Mouse (Mus musculus): Measurements from ENCODE around the gene Kirrel. TPM values are rescaled to one million over a fixed set of nuclear protein-coding genes. Genes with fewer than 3 reads are reported as not detected.

Gene Kirrel
- polyA plus RNA-seq, 1 experiment from 2014 or later: 10.1 TPM

DNA sequence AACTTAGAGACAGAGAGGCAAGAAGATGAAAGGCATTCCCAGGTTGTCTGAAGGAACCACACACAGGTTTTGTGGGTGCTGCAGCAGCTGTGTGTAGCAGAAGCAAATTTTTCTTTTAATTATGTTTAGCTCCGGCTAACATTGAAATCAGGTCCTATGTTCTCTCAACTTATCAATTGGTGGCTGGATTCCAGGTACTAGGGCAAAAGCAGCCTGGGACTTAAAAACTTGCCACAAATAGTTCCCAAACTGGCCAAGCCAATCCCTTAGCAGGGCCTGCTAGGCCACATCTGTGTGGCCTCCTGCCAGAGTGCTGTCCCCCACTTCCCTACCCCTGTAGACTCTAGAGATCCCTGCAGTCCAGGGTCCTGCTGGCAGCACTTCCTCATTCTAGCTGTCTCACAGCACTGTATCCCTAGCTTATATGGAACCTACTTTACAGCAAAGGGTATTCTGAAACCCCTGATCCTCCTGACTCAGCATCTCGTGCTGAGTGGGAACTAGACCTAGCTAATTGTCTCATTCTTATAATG, 23.2 kb downstream of the Kirrel start:
- Histone ChIP-seq H3K9ac (replicated peaks) (peak overlapping the region; percentile 55; the same call in 1 of the 2 replicates), H3K36me3 (no peaks in the 10 kb centered on the region), H3K4me1 (replicated peaks) (peaks cover 58% of the 10 kb centered on the region), H3K27ac (peak overlapping the region; percentile 83), H3K4me2 (replicated peaks) (peak overlapping the region; percentile 35), H3K4me3 (replicated peaks) (no peak overlapping the region), H3K9me3 (no peaks in the 10 kb centered on the region), H3K27me3 (no peaks in the 10 kb centered on the region)
- ATAC-seq: no peak
- 67% methylated on average over 2 of the region's 2 CpGs for WGBS

DNA sequence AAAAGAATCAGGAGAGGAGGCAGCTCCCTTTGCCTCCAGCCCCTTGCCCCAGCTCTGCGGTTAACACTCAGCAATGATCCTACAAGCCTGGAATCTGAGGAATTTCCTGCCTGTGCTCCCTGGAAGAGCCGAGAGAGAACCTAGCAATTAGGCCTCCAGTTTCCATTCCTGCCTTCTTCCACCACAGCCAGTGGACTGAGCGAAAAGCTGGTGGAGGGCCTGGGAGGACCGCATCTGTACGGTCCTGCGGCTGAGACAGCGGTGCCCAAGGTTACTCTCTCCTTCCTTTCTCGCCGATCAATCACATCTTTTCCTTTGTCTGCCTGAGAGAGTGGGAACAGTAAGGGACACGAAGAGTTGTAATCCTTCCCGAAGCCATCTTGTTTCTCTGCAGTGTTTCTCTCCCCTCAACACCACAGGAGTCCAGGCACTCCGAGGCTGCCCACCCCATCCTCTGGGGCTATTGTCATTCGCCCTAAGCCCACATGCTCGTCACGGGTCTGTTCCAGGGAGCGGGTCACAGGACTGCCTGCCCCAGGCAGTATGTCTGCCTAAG, 23.8 kb downstream of the Kirrel start:
- Histone ChIP-seq H3K4me3 (replicated peaks) (no peak overlapping the region), H3K36me3 (no peaks in the 10 kb centered on the region), H3K4me1 (replicated peaks) (peaks cover 58% of the 10 kb centered on the region), H3K27ac (peak overlapping the region; percentile 83), H3K27me3 (no peaks in the 10 kb centered on the region), H3K4me2 (replicated peaks) (peak overlapping the region; percentile 35), H3K9ac (replicated peaks) (peak overlapping the region; percentile 55), H3K9me3 (no peaks in the 10 kb centered on the region)
- ATAC-seq: peak; percentile 61
- WGBS: 2% methylated on average over 16 of the region's 16 CpGs

DNA sequence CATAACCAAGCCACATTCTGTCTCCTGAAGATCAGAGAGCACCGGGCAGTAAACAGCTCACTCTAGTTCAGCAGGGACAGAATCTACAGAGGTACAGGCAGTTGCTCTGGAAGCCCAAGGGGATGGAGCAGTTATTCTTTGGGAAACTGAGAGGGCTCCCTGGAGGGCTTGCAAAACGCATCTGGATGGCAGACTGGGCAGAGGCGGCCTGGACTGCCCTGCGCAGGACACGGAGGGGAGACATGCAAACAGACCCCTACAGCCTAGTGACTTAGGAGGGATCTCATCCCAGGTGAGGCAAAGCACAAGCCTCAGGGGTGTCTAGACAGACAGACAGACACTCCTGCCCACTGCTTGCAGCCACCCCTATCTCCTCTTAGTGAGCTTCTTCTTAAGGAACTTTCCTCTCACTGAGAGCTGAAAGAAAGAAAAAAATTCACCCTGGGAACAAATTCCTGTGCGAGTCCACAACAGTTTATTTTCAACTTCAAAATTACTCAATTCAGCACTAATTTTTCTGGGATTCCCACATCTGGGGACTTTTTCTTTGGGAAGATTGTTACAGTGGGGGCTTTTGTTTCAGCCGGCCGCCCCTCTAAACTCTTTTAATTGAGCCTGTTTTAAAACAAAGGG, 24.4 kb downstream of the Kirrel start:
- Histone ChIP-seq H3K27me3 (no peaks in the 10 kb centered on the region), H3K27ac (peak overlapping the region; percentile 83), H3K4me2 (replicated peaks) (peak overlapping the region; percentile 35), H3K36me3 (no peaks in the 10 kb centered on the region), H3K9me3 (no peaks in the 10 kb centered on the region), H3K9ac (replicated peaks) (peak overlapping the region; percentile 55), H3K4me3 (replicated peaks) (no peak overlapping the region), H3K4me1 (replicated peaks) (peaks cover 54% of the 10 kb centered on the region)
- ATAC-seq: no peak
- 15% methylated on average over 8 of the region's 8 CpGs for WGBS

DNA sequence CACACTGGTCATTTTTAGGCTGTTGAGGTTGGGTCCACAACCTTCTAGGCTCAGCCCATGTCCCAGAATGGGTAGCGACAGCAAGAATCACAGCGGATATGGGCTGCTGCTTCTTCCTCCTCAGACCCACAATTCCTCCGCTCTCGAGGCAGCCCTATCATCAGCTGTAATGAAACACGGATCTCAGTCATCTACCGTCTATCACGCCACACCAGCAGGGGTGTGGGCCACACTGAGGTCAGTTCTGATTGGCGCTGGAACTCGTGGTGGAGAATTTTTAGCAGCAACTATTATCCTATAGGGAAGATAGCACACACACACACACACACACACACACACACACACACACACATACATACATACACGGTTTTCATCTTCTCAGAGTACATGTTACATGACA, 25.1 kb downstream of the Kirrel start:
- Histone ChIP-seq H3K27me3 (no peaks in the 10 kb centered on the region), H3K4me2 (replicated peaks) (no peak overlapping the region), H3K9ac (replicated peaks) (no peak overlapping the region), H3K4me1 (replicated peaks) (peaks cover 54% of the 10 kb centered on the region), H3K27ac (no peak overlapping the region), H3K36me3 (no peaks in the 10 kb centered on the region), H3K4me3 (replicated peaks) (no peak overlapping the region), H3K9me3 (no peaks in the 10 kb centered on the region)
- WGBS: 71% methylated on average over 10 of the region's 10 CpGs
- no peak for ATAC-seq

DNA sequence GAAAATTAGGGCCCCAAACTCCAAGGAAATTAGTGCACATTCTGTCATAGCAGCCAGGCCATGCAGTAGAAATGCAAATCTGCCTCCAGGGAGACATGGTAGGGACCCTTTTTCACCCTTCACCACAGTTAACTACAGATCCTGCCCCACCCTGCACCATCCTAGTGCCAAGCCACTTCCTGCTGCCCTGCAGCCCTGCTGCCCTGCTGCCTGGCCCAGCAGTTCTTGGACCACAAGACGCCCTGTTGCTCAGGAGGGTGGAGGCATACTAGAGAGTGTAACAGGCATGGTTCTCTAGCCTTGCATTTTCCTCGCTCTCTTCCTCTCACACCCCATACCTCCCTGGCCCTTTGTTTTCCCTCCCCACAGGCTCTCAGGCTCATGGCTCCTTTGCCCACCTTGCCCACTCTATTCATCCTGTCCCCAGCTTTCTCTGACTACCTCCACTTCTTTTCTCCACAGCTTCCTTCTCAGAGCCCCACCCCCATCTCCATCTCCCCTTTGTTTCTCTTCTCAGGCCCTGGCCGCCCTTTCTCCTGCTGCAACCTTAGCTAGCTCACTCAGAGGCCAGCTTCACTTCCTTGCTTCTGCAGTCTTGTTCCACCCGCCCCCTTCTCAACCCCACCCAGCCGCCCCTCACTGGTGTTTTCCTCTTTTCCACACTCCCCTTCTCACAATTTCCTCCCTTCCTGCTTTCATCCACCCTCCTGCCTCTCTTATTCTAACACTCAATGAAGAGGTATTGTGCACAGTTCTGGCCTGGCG, 29.9 kb downstream of the Kirrel start:
- no peak overlapping the region; the same call in 1 of the 2 replicates for H3K27ac ChIP-seq
- no peaks in the 10 kb centered on the region for H3K27me3 ChIP-seq
- no peak overlapping the region for H3K4me3 ChIP-seq (replicated peaks)
- H3K4me1 ChIP-seq (replicated peaks): peaks cover 26% of the 10 kb centered on the region
- H3K36me3 ChIP-seq: peaks cover 5% of the 10 kb centered on the region; the same call in 1 of the 2 replicates
- H3K4me2 ChIP-seq (replicated peaks): no peak overlapping the region
- WGBS: 43% methylated on average over 6 of the region's 6 CpGs
- H3K9ac ChIP-seq (replicated peaks): no peak overlapping the region; the same call in 1 of the 2 replicates
- H3K9me3 ChIP-seq: no peaks in the 10 kb centered on the region
- no peak for ATAC-seq

DNA sequence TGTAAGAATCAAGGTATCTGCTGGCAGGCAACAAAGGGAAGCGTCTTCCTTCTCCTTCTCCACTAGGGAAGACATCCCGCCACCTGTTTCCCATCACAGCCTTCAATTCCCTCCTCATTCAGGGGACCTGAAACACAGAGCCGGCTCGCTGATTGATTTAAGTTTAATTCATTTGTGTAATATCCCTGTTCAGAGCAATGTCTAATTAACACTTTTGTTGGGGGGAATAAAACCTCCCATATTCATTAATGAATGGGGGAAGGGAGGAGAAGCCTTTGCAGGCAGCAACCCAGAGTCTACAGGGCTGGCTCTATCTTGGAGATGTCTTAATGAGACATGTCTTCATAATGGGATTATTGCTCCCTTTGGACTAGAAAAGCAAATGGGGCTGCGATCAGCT, 34.3 kb downstream of the Kirrel start:
- Histone ChIP-seq H3K4me3 (replicated peaks) (no peak overlapping the region), H3K9me3 (no peaks in the 10 kb centered on the region), H3K4me1 (replicated peaks) (peaks cover 29% of the 10 kb centered on the region), H3K4me2 (replicated peaks) (no peak overlapping the region), H3K27me3 (no peaks in the 10 kb centered on the region), H3K36me3 (peaks cover 22% of the 10 kb centered on the region; the same call in 1 of the 2 replicates), H3K27ac (peak overlapping the region; percentile 5; the same call in 1 of the 2 replicates), H3K9ac (replicated peaks) (no peak overlapping the region)
- WGBS: 68% methylated on average over 5 of the region's 5 CpGs
- no peak for ATAC-seq

DNA sequence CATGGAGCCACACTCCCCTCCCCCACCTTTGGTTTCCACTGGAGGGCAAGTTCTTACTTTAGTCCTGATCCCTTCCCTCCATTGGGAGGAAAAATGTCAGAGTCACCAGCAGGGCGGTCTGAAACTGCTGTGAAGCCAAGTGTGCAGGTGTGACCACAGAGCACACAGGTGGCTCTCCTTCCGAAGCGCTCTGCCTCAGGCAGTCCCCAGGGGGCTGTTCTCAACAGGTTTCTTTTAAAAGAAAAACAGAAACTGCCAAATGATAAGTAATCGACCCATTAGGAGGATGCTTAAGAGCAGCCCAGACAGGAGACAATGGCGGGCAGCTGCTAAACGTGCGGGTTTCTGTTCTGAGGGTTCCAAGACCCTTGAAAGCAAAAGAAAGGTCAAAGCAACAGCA, 37.8 kb downstream of the Kirrel start:
- ATAC-seq: no peak
- no peaks in the 10 kb centered on the region for H3K27me3 ChIP-seq
- H3K9me3 ChIP-seq: no peaks in the 10 kb centered on the region
- no peak overlapping the region for H3K4me2 ChIP-seq (replicated peaks)
- H3K27ac ChIP-seq: no peak overlapping the region; the same call in 1 of the 2 replicates
- peaks cover 24% of the 10 kb centered on the region for H3K4me1 ChIP-seq (replicated peaks)
- 35% methylated on average over 7 of the region's 7 CpGs for WGBS
- H3K36me3 ChIP-seq: peaks cover 34% of the 10 kb centered on the region
- H3K4me3 ChIP-seq (replicated peaks): no peak overlapping the region
- H3K9ac ChIP-seq (replicated peaks): no peak overlapping the region

DNA sequence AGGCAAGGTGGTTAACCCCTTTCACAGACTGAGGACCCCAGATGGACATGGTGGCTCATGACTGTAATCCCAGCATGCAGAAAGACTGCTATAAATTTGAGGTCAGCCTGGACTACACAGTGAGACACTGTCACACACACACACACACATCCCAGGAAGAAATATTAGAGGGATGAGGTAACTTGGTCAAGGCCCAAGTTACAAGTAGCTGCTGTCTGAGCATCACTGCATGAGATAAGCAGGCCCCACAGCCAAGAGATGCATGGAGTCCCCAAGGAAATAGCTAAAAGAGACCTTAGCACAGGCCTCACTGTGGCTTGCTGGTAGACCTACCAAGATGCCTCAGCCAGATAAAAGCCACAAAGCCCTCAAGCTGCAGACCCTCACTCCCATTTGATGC, 39.6 kb downstream of the Kirrel start:
- Histone ChIP-seq H3K4me2 (replicated peaks) (no peak overlapping the region), H3K36me3 (peaks cover 32% of the 10 kb centered on the region), H3K27me3 (no peaks in the 10 kb centered on the region), H3K4me3 (replicated peaks) (no peak overlapping the region), H3K9me3 (no peaks in the 10 kb centered on the region), H3K4me1 (replicated peaks) (peaks cover 20% of the 10 kb centered on the region), H3K27ac (no peak overlapping the region), H3K9ac (replicated peaks) (no peak overlapping the region)
- ATAC-seq: no peak

DNA sequence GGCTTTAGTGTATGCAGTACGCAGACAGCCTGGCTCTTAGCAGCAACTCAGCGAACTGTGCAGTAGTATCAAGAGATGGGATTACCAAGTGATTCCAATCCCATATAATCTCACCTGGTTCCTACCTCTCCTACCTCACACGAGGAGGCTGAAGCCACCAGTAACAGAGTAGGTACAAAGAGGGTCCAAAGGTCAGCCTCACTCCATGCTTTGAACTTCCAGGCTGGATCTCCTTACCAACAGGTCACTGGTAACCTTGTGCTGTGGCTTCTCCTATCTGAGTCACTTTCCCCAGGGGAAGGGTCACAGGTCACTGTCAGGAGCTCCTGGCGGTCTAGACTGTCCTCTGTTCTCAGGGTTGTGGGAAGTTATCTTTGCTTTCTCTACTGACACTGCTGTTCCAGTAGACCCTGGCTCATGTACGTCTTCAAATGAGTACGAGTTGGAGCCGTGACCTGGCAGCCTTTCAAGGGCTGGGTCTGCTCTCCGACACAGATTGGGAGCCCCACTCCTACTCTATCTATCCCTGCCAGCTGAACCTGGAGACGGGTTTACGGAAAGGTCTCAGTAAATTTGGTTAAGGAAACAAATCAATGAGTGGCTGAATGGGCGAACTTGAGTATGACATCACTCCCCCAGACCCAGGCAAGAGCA, 42.7 kb downstream of the Kirrel start:
- 78% methylated on average over 11 of the region's 11 CpGs for WGBS
- ATAC-seq: no peak
- Histone ChIP-seq H3K9ac (replicated peaks) (no peak overlapping the region), H3K9me3 (no peaks in the 10 kb centered on the region), H3K4me3 (replicated peaks) (no peak overlapping the region), H3K27ac (no peak overlapping the region), H3K4me2 (replicated peaks) (no peak overlapping the region), H3K4me1 (replicated peaks) (peaks cover 19% of the 10 kb centered on the region), H3K27me3 (no peaks in the 10 kb centered on the region), H3K36me3 (peaks cover 32% of the 10 kb centered on the region)

DNA sequence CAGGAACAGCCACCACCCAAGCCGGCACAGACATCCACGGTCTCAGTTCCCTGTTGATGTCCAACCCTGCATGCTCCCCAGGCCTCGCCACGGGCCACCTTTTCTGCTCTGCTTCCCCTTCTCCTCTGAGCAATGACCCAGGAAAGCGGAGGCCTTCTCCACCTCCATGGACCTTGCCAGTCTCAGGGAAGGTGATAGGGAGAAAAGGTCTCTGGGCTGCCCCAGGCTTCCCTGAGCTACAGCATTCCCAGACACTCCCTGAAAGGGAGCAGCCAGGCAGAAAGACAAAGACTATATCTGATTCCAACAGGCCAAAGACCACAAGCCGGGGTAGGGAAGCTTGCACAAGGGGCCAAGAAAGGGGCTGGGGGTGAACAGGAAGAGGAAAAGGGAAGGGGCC, 43.6 kb downstream of the Kirrel start:
- H3K9me3 ChIP-seq: no peaks in the 10 kb centered on the region
- no peak overlapping the region for H3K27ac ChIP-seq
- peaks cover 21% of the 10 kb centered on the region for H3K4me1 ChIP-seq (replicated peaks)
- no peak overlapping the region for H3K4me3 ChIP-seq (replicated peaks)
- no peak overlapping the region for H3K4me2 ChIP-seq (replicated peaks)
- no peaks in the 10 kb centered on the region for H3K27me3 ChIP-seq
- no peak for ATAC-seq
- H3K9ac ChIP-seq (replicated peaks): no peak overlapping the region
- H3K36me3 ChIP-seq: peaks cover 29% of the 10 kb centered on the region
- 29% methylated on average over 6 of the region's 6 CpGs for WGBS

DNA sequence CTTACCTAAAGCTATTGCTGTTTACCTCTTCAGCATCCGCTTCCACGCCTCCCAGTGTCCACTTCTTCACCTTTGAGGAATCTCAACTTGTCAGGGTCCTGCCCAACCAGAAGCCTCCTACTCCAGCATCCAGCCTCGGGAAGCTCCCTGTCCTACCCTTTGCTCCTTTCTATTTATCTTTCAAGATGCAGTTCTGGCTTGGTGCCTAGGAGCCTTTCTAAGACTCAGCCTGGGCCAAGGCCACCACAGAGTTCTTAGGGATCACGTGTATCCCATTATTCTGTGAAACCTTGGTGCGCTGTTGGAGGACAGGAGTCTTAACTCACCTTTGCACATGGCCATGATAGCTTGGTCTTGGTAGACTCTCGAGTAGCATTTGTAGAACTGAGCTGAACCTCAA, 50.8 kb downstream of the Kirrel start:
- Histone ChIP-seq H3K27ac (no peak overlapping the region), H3K4me1 (replicated peaks) (peaks cover 13% of the 10 kb centered on the region), H3K9ac (replicated peaks) (no peak overlapping the region), H3K4me2 (replicated peaks) (no peak overlapping the region), H3K9me3 (no peaks in the 10 kb centered on the region), H3K36me3 (peaks cover 19% of the 10 kb centered on the region), H3K27me3 (no peaks in the 10 kb centered on the region), H3K4me3 (replicated peaks) (no peak overlapping the region)
- ATAC-seq: no peak
- WGBS: 94% methylated on average over 6 of the region's 6 CpGs

DNA sequence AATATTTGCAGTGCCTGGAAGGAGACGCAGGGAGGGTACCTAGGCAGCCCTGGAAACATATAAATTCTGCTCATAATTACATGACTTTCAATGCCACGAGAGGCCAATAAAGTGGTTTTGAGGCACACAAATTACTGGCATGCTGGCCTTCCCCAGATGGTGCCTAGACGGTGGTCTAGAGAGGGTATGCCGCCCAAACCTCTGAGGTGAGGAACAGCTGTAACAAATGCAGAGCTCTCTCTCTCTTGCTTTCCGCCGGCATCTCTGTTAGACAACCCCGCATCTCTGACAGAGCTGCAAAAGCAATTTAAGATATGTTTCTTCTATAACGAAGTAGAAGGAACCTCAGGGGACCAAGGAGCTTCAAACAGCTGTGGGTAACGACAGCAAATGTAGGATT, 56.3 kb downstream of the Kirrel start:
- Histone ChIP-seq H3K9ac (replicated peaks) (no peak overlapping the region), H3K4me3 (replicated peaks) (no peak overlapping the region), H3K4me2 (replicated peaks) (no peak overlapping the region), H3K27ac (0 out of 2 replicates have a peak overlapping the region, but pooled peaks have one; percentile 1), H3K36me3 (no peaks in the 10 kb centered on the region), H3K27me3 (no peaks in the 10 kb centered on the region), H3K4me1 (replicated peaks) (peaks cover 20% of the 10 kb centered on the region), H3K9me3 (no peaks in the 10 kb centered on the region)
- ATAC-seq: no peak
- WGBS: 63% methylated on average over 9 of the region's 9 CpGs

Measured in midbrain, embryonic 13.5 days (tissue).